Mouse (Mus musculus) MN1 (cell line): ENCODE results near the gene Nid2.

Experiments used
- DNase-seq: peaks from one replicate; pipeline ENCODE4 v3.0.0-alpha.2; 2016; ENCODE audit warnings: low spot score

The Nid2 gene

GRCm38 (mm10) chr14:19858808-19859776 is 108.0 kb downstream of the Nid2 start:
- peak; percentile 37 for DNase-seq

- no peak for DNase-seq
These were observed 109.2 kb downstream of the Nid2 start for GRCm38 (mm10) chr14:19860281-19860680.
